Mouse (Mus musculus): ENCODE measurements around the gene Snx29. TPM values are rescaled to one million over a fixed set of nuclear protein-coding genes. Genes with fewer than 3 reads are reported as not detected.
"Not testable (repeated sequence)": the region's sequence is repeated elsewhere in the genome, so short reads cannot be mapped to it uniquely, and the experiment has no call there.

The Snx29 gene
- total RNA-seq, 2 experiments from 2014 or later: 20.9 to 21.0 TPM

GRCm38 (mm10) chr16:11477591-11477990 is 154.9 kb downstream of the Snx29 start:
- DNase-seq (ENCODE audit: low spot score in 2 of 2): no peak

- no peak for DNase-seq (ENCODE audit: low spot score in 2 of 2)
Measured at GRCm38 (mm10) chr16:11479605-11480004, 156.9 kb downstream of the Snx29 start.

GRCm38 (mm10) chr16:11482189-11482588 is 159.5 kb downstream of the Snx29 start:
- peak; percentile 26 to 71 for DNase-seq (ENCODE audit: low spot score in 2 of 2)

GRCm38 (mm10) chr16:11494895-11495294 is 172.2 kb downstream of the Snx29 start:
- DNase-seq (ENCODE audit: low spot score in 2 of 2): no peak

- DNase-seq (ENCODE audit: low spot score in 2 of 2): no peak
Measured at GRCm38 (mm10) chr16:11495923-11496616, 173.4 kb downstream of the Snx29 start.

GRCm38 (mm10) chr16:11496721-11497120 is 174.0 kb downstream of the Snx29 start:
- no peak for DNase-seq (ENCODE audit: low spot score in 2 of 2)

- no peak for DNase-seq (ENCODE audit: low spot score in 2 of 2)
Measured at GRCm38 (mm10) chr16:11500061-11500460, 177.4 kb downstream of the Snx29 start.

- DNase-seq (ENCODE audit: low spot score in 2 of 2): no peak
Measured at GRCm38 (mm10) chr16:11501138-11501537, 178.4 kb downstream of the Snx29 start.

GRCm38 (mm10) chr16:11501611-11502010 is 178.9 kb downstream of the Snx29 start:
- DNase-seq (ENCODE audit: low spot score in 2 of 2): no peak

- no peak for DNase-seq (ENCODE audit: low spot score in 2 of 2)
Measured at GRCm38 (mm10) chr16:11504666-11505491, 182.2 kb downstream of the Snx29 start.

- peak; percentile 33 to 73 for DNase-seq (ENCODE audit: low spot score in 2 of 2)
Measured at GRCm38 (mm10) chr16:11505492-11506176, 182.9 kb downstream of the Snx29 start.

- no peak for DNase-seq (ENCODE audit: low spot score in 2 of 2)
Measured at GRCm38 (mm10) chr16:11507188-11507731, 184.6 kb downstream of the Snx29 start.

- no peak for DNase-seq (ENCODE audit: low spot score in 2 of 2)
Measured at GRCm38 (mm10) chr16:11508341-11508740, 185.6 kb downstream of the Snx29 start.

- DNase-seq (ENCODE audit: low spot score in 2 of 2): no peak
Measured at GRCm38 (mm10) chr16:11510416-11510815, 187.7 kb downstream of the Snx29 start.

- no peak for DNase-seq (ENCODE audit: low spot score in 2 of 2)
Measured at GRCm38 (mm10) chr16:11510854-11511253, 188.1 kb downstream of the Snx29 start.

GRCm38 (mm10) chr16:11511696-11512095 is 189.0 kb downstream of the Snx29 start:
- DNase-seq (ENCODE audit: low spot score in 2 of 2): not testable (repeated sequence)

GRCm38 (mm10) chr16:11516681-11517080 is 194.0 kb downstream of the Snx29 start:
- no peak for DNase-seq (ENCODE audit: low spot score in 2 of 2)

- no peak for DNase-seq (ENCODE audit: low spot score in 2 of 2)
Measured at GRCm38 (mm10) chr16:11517385-11517784, 194.7 kb downstream of the Snx29 start.

GRCm38 (mm10) chr16:11518803-11519498 is 196.2 kb downstream of the Snx29 start:
- no peak for DNase-seq (ENCODE audit: low spot score in 2 of 2)

- no peak for DNase-seq (ENCODE audit: low spot score in 2 of 2)
Measured at GRCm38 (mm10) chr16:11526104-11526786, 203.5 kb downstream of the Snx29 start.
